Mouse (Mus musculus) lung, adult 2 months (tissue): Measurements from ENCODE around the gene Nat10. TPM values are rescaled to one million over a fixed set of nuclear protein-coding genes. Genes with fewer than 3 reads are reported as not detected.

Experiments
- DNase-seq: peaks from one replicate; pipeline ENCODE4 v3.0.0; 2022
- H3K4me1 ChIP-seq: fragments of 200-500 bp; 2 replicates; pipeline ENCODE4 v1.6.1; 2011; ENCODE audit warnings: low read length; ENCODE audit not compliant: control insufficient read depth, insufficient read depth
- H3K4me3 ChIP-seq: fragments of 200-500 bp; replicated peaks from 2 replicates; pipeline ENCODE3; 2011; ENCODE audit warnings: low read depth, mild to moderate bottlenecking, control low read depth, low read length; ENCODE audit errors: extremely low read depth
- CTCF ChIP-seq: fragments of 200-500 bp; IDR thresholded peaks from 2 replicates; pipeline ENCODE4 v1.5.1; 2011; ENCODE audit warnings: mild to moderate bottlenecking, low read length, control low read depth; ENCODE audit not compliant: insufficient read depth
- POLR2A ChIP-seq: fragments of 200-500 bp; IDR thresholded peaks from 2 replicates; pipeline ENCODE4 v1.6.1; 2011; ENCODE audit warnings: low read depth, mild to moderate bottlenecking, control low read depth, low read length, borderline replicate concordance; ENCODE audit errors: extremely low read depth
- WGBS: fragments of 180-500 bp; shearing (Covaris S2); methylation state at CpG from one replicate; pipeline ENCODE4 v1.1.7; 2018; 5-methylcytosine and 5-hydroxymethylcytosine counted together
- polyA plus RNA-seq: library from polyadenylated mRNA; depleted of rRNA; stranded (reverse); fragments of >200 nt; gene quantifications from 2 replicates; pipeline ENCODE4 v1.2.3, GENCODE M21; 2012

Gene Nat10
- polyA plus RNA-seq, 1 experiment, result 24.3 TPM

- 70% methylated on average over 10 of the region's 10 CpGs for WGBS
- no peaks in the 10 kb centered on the region for H3K4me1 ChIP-seq
- TF ChIP-seq POLR2A (no peak), CTCF (no peak)
- no peak overlapping the region for H3K4me3 ChIP-seq
- DNase-seq, result no peak
Measured at GRCm38 (mm10) chr2:103703336-103703735, 57.7 kb downstream of the Nat10 start.

GRCm38 (mm10) chr2:103700514-103700913, 60.6 kb downstream of the Nat10 start:
- Histone ChIP-seq H3K4me1 (no peaks in the 10 kb centered on the region; the same call in 1 of the 2 replicates), H3K4me3 (no peak overlapping the region)
- DNase-seq, result no peak
- WGBS, result 79% methylated on average over 12 of the region's 12 CpGs
- TF ChIP-seq CTCF (0 out of 2 replicates have a peak, but pooled peaks have one; percentile 25), POLR2A (no peak)

GRCm38 (mm10) chr2:103696177-103696576, 64.9 kb downstream of the Nat10 start:
- WGBS, result 45% methylated on average over 3 of the region's 3 CpGs
- DNase-seq, result peak; percentile 48
- no peak for TF ChIP-seq POLR2A
- TF ChIP-seq CTCF, result no peak
- Histone ChIP-seq H3K4me3 (no peak overlapping the region), H3K4me1 (no peaks in the 10 kb centered on the region; the same call in 1 of the 2 replicates)

- Histone ChIP-seq H3K4me1 (no peaks in the 10 kb centered on the region; the same call in 1 of the 2 replicates), H3K4me3 (no peak overlapping the region)
- TF ChIP-seq POLR2A (no peak), CTCF (no peak)
- 89% methylated on average over 4 of the region's 4 CpGs for WGBS
- no peak for DNase-seq
Measured at GRCm38 (mm10) chr2:103694777-103695563, 66.1 kb downstream of the Nat10 start.

GRCm38 (mm10) chr2:103692810-103693209, 68.3 kb downstream of the Nat10 start:
- 81% methylated on average over 1 of the region's 1 CpGs for WGBS
- no peak for DNase-seq

GRCm38 (mm10) chr2:103691278-103691677, 69.8 kb downstream of the Nat10 start:
- Histone ChIP-seq H3K4me1 (no peaks in the 10 kb centered on the region; the same call in 1 of the 2 replicates), H3K4me3 (no peak overlapping the region)
- 84% methylated on average over 1 of the region's 1 CpGs for WGBS
- DNase-seq, result no peak
- no peak for TF ChIP-seq POLR2A
- TF ChIP-seq CTCF, result no peak

More at GRCm38 (mm10) chr2:103692810-103693209, 68.3 kb downstream of the Nat10 start:
- no peak for TF ChIP-seq CTCF
- TF ChIP-seq POLR2A, result no peak
- no peak overlapping the region for H3K4me3 ChIP-seq
- H3K4me1 ChIP-seq, result no peaks in the 10 kb centered on the region; the same call in 1 of the 2 replicates

- H3K4me3 ChIP-seq, result no peak overlapping the region
- no peak for TF ChIP-seq CTCF
- TF ChIP-seq POLR2A, result no peak
- no peak for DNase-seq
- 65% methylated on average over 5 of the region's 5 CpGs for WGBS
- no peaks in the 10 kb centered on the region for H3K4me1 ChIP-seq
Measured at GRCm38 (mm10) chr2:103690828-103691227, 70.2 kb downstream of the Nat10 start.

GRCm38 (mm10) chr2:103690425-103690824, 70.6 kb downstream of the Nat10 start:
- no peak for DNase-seq
- no peak for TF ChIP-seq POLR2A
- TF ChIP-seq CTCF, result no peak
- Histone ChIP-seq H3K4me1 (no peaks in the 10 kb centered on the region), H3K4me3 (no peak overlapping the region)
- WGBS, result 39% methylated on average over 6 of the region's 6 CpGs

- no peak for TF ChIP-seq POLR2A
- no peak for TF ChIP-seq CTCF
- DNase-seq, result no peak
- H3K4me3 ChIP-seq, result no peak overlapping the region
- 0 out of 2 replicates have a peak, but pooled peaks cover 2% of the 10 kb centered on the region for H3K4me1 ChIP-seq
Measured at GRCm38 (mm10) chr2:103687888-103688287, 73.2 kb downstream of the Nat10 start.

GRCm38 (mm10) chr2:103687143-103687542, 73.9 kb downstream of the Nat10 start:
- Histone ChIP-seq H3K4me1 (0 out of 2 replicates have a peak, but pooled peaks cover 5% of the 10 kb centered on the region), H3K4me3 (no peak overlapping the region)
- no peak for TF ChIP-seq CTCF
- no peak for TF ChIP-seq POLR2A
- no peak for DNase-seq

- 0 out of 2 replicates have a peak, but pooled peaks cover 5% of the 10 kb centered on the region for H3K4me1 ChIP-seq
- no peak for DNase-seq
- H3K4me3 ChIP-seq, result no peak overlapping the region
- TF ChIP-seq POLR2A (no peak), CTCF (no peak)
- 80% methylated on average over 4 of the region's 4 CpGs for WGBS
Measured at GRCm38 (mm10) chr2:103685581-103685980, 75.5 kb downstream of the Nat10 start.
